Mouse (Mus musculus) adrenal gland, adult 2 months (tissue): ENCODE data around the gene Trappc3l. TPM values are rescaled to one million over a fixed set of nuclear protein-coding genes. Genes with fewer than 3 reads are reported as not detected.

ENCODE experiments used
- polyA plus RNA-seq: library from polyadenylated mRNA; depleted of rRNA; stranded (reverse); fragments of >200 nt; gene quantifications from 2 replicates; pipeline ENCODE4 v1.2.3, GENCODE M21; 2012; rRNA removed
- total RNA-seq, 2 experiments: library from RNA; stranded (reverse); gene quantifications; 2 replicates each; pipeline ENCODE4 v1.2.3; 2021

Trappc3l gene
- total and polyA plus RNA-seq, 3 experiments = not detected

Other genes with a start within 250 kb of the Trappc3l start
- 1 to 10 TPM in 1 of 2 experiments, not detected in 1; 6.3 TPM for gene Sult3a1, start 179.9 kb upstream of the Trappc3l start, total RNA-seq
- not detected in 2 replicates for gene Sult3a1, start 179.9 kb upstream of the Trappc3l start, polyA plus RNA-seq
- under 1 TPM; 0.83 to 0.92 TPM for gene Rsph4a, start 132.5 kb upstream of the Trappc3l start, total RNA-seq
- gene Rsph4a, start 132.5 kb upstream of the Trappc3l start, polyA plus RNA-seq = 0.04 and 0.08 TPM in 2 replicates
- 10 to 100 TPM; 16.4 to 18.3 TPM for gene Zup1, start 86.3 kb upstream of the Trappc3l start, total RNA-seq
- 1.6 and 2.2 TPM in 2 replicates for gene Zup1, start 86.3 kb upstream of the Trappc3l start, polyA plus RNA-seq
- 100 to 1,000 TPM in 1 of 2 experiments, 10 to 100 TPM in 1; 82.1 to 114 TPM for gene Rwdd1, start 18.0 kb upstream of the Trappc3l start, total RNA-seq
- gene Rwdd1, start 18.0 kb upstream of the Trappc3l start, polyA plus RNA-seq = 87.5 and 95.8 TPM in 2 replicates
- gene Calhm4, start 6.7 kb downstream of the Trappc3l start, total RNA-seq = not detected
- not detected in 2 replicates for gene Calhm4, start 6.7 kb downstream of the Trappc3l start, polyA plus RNA-seq
- gene Calhm5, start 58.9 kb downstream of the Trappc3l start, total RNA-seq = under 1 TPM; 0.17 to 0.55 TPM
- gene Calhm5, start 58.9 kb downstream of the Trappc3l start, polyA plus RNA-seq = 0.03 TPM in 2 replicates
- 1 to 10 TPM; 1.1 to 1.8 TPM for gene Calhm6, start 90.4 kb downstream of the Trappc3l start, total RNA-seq
- gene Calhm6, start 90.4 kb downstream of the Trappc3l start, polyA plus RNA-seq = 3.0 and 3.6 TPM in 2 replicates
- gene Dse, start 170.1 kb downstream of the Trappc3l start, total RNA-seq = 10 to 100 TPM; 13.2 to 14.9 TPM
- 3.7 and 4.5 TPM in 2 replicates for gene Dse, start 170.1 kb downstream of the Trappc3l start, polyA plus RNA-seq
- 10 to 100 TPM; 54.1 to 69.5 TPM for gene Tspyl1, start 244.6 kb downstream of the Trappc3l start, total RNA-seq
- gene Tspyl1, start 244.6 kb downstream of the Trappc3l start, polyA plus RNA-seq = 32.5 and 33.7 TPM in 2 replicates